Mouse (Mus musculus): ENCODE results near the gene Samd5. TPM values are rescaled to one million over a fixed set of nuclear protein-coding genes. Genes with fewer than 3 reads are reported as not detected.

The Samd5 gene
- polyA plus RNA-seq, 1 experiment from 2014 or later, result 2.7 TPM

DNA sequence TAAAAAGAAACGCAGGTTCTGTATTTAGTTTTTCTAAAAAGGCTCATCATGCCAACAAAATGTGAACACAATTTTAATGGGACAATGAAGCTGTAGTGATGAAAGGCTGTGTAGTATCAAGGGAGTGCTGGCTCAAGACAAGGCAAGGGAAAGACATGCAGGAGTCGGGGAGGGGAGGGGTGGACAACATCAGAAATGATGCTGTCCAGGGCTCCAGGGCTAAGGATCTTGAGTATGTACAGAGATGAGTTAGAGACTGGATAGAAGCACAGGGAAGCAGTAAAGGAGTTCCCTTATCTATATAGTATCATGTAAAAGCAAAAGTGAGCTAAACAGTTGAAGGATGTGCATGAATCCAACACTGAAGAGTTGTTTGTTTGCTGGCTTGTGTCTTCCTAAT, 67.9 kb downstream of the Samd5 start:
- 58% methylated on average over 2 of the region's 2 CpGs for WGBS
- Histone ChIP-seq H3K27ac (no peak overlapping the region), H3K36me3 (no peaks in the 10 kb centered on the region), H3K9ac (no peak overlapping the region), H3K4me1 (replicated peaks) (no peaks in the 10 kb centered on the region; the same call in 1 of the 2 replicates), H3K27me3 (no peaks in the 10 kb centered on the region), H3K9me3 (replicated peaks) (no peaks in the 10 kb centered on the region), H3K4me2 (no peak overlapping the region), H3K4me3 (no peak overlapping the region)
- no peak for ATAC-seq (replicated peaks; ENCODE audit: insufficient number of reproducible peaks, insufficient read depth, low FRiP score, low read depth)

- Histone ChIP-seq H3K4me2 (no peak overlapping the region), H3K27me3 (no peaks in the 10 kb centered on the region), H3K36me3 (no peaks in the 10 kb centered on the region), H3K9ac (no peak overlapping the region), H3K4me1 (replicated peaks) (no peaks in the 10 kb centered on the region; the same call in 1 of the 2 replicates), H3K9me3 (replicated peaks) (no peaks in the 10 kb centered on the region), H3K4me3 (no peak overlapping the region), H3K27ac (no peak overlapping the region)
- 87% methylated on average over 5 of the region's 5 CpGs for WGBS
- no peak for ATAC-seq (replicated peaks; ENCODE audit: insufficient number of reproducible peaks, insufficient read depth, low FRiP score, low read depth)
Observed at GRCm38 (mm10) chr10:9605635-9606034, 69.4 kb downstream of the Samd5 start.

DNA sequence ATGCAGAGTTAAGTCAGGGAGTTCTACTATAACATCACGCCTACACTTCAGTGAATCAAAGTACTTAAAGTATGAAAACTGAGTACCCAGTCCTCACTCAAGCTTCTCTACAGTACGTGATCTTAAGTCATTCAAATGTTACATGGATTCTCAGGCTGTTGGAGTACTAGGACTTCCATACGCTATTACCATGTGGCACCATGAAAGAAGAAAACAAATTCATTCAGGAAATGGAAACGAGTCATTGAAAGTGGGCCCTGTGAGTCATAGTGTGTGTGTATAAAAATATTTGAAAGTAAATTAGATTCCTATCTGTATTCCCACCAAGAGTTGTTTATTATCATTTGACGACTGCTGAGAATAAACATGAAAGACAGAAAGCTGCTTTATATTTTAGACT, 71.7 kb downstream of the Samd5 start:
- no peak overlapping the region for H3K9ac ChIP-seq
- no peak overlapping the region for H3K27ac ChIP-seq
- 73% methylated on average over 5 of the region's 5 CpGs for WGBS
- H3K4me3 ChIP-seq, result no peak overlapping the region
- no peaks in the 10 kb centered on the region; the same call in 1 of the 2 replicates for H3K4me1 ChIP-seq (replicated peaks)
- H3K36me3 ChIP-seq, result no peaks in the 10 kb centered on the region
- no peak for ATAC-seq (replicated peaks; ENCODE audit: insufficient number of reproducible peaks, insufficient read depth, low FRiP score, low read depth)
- no peaks in the 10 kb centered on the region for H3K9me3 ChIP-seq (replicated peaks)
- H3K4me2 ChIP-seq, result no peak overlapping the region
- no peaks in the 10 kb centered on the region for H3K27me3 ChIP-seq

DNA sequence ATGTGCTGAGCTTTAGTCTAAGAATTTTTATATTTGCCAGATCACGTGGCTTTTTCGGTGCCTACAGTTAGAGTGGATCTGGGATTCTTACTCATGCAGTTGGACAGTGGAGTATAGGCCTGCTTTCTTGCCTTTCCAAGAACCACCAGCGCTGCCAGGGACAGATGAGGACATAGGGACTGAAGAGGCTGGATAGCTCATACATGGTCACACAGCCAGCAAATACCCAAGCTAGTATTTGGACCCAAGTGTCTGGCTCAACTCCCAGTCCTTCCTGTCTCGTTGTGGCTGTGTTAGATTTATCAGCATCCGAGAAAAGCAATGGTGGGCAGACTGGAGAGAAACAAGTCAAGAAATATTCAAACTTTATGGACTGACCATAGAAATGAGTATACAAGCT, 72.2 kb downstream of the Samd5 start:
- Histone ChIP-seq H3K9ac (no peak overlapping the region), H3K4me1 (replicated peaks) (no peaks in the 10 kb centered on the region; the same call in 1 of the 2 replicates), H3K36me3 (no peaks in the 10 kb centered on the region), H3K4me2 (no peak overlapping the region), H3K4me3 (no peak overlapping the region), H3K9me3 (replicated peaks) (no peaks in the 10 kb centered on the region), H3K27ac (no peak overlapping the region), H3K27me3 (no peaks in the 10 kb centered on the region)
- ATAC-seq (replicated peaks; ENCODE audit: insufficient number of reproducible peaks, insufficient read depth, low FRiP score, low read depth), result 0 out of 2 replicates have a peak, but pooled peaks have one; percentile 22
- 48% methylated on average over 5 of the region's 5 CpGs for WGBS

GRCm38 (mm10) chr10:9602389-9602788, 72.6 kb downstream of the Samd5 start:
- Histone ChIP-seq H3K9me3 (replicated peaks) (no peaks in the 10 kb centered on the region), H3K36me3 (no peaks in the 10 kb centered on the region), H3K4me1 (replicated peaks) (no peaks in the 10 kb centered on the region; the same call in 1 of the 2 replicates), H3K9ac (no peak overlapping the region), H3K27ac (no peak overlapping the region), H3K27me3 (no peaks in the 10 kb centered on the region), H3K4me3 (no peak overlapping the region), H3K4me2 (no peak overlapping the region)
- ATAC-seq (replicated peaks; ENCODE audit: insufficient number of reproducible peaks, insufficient read depth, low FRiP score, low read depth), result no peak
- 84% methylated on average over 4 of the region's 4 CpGs for WGBS

DNA sequence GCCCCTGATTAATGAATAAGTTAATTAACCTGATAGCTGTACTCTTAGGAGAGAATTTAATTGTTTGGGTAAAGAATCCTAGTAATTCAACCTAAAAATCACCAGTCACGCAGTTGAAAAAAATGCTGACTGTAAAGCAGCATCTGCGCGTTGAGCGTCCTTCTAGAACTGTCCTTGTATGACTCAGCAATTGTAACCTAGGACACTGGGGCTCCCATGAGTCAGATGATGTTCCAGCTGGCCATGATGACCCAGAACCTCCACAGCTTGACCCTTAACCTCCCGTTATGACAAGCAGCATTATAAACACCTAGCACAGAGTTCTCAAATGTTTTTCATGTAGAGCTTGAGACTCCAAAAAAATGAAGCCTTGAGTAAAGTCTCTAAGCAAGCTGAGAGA, 78.8 kb downstream of the Samd5 start:
- Histone ChIP-seq H3K4me1 (replicated peaks) (no peaks in the 10 kb centered on the region), H3K36me3 (no peaks in the 10 kb centered on the region), H3K27me3 (no peaks in the 10 kb centered on the region), H3K9me3 (replicated peaks) (no peaks in the 10 kb centered on the region), H3K4me2 (no peak overlapping the region), H3K9ac (no peak overlapping the region), H3K4me3 (no peak overlapping the region), H3K27ac (no peak overlapping the region)
- 89% methylated on average over 5 of the region's 5 CpGs for WGBS
- no peak for ATAC-seq (replicated peaks; ENCODE audit: insufficient number of reproducible peaks, insufficient read depth, low FRiP score, low read depth)

DNA sequence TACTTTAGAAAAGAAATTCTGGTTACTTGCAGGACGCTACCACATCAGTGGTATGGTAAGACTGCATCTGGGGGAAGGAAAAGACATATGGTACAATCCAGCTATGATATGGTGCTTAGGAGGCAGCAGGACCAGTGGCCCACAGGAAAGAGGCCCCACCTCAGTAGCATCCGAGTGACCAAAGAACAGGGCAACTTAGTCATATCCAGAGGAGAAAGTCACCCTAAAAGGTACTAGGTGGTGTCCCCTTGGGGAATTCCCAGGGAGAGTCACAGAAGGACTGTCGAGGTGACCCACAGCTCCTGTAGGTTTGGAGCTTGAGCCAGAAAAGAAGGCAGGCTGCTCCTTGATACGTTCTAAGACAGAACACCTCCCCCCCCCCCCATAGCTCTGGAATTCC, 80.3 kb downstream of the Samd5 start:
- Histone ChIP-seq H3K9me3 (replicated peaks) (no peaks in the 10 kb centered on the region), H3K27me3 (no peaks in the 10 kb centered on the region), H3K4me3 (no peak overlapping the region), H3K4me2 (no peak overlapping the region), H3K4me1 (replicated peaks) (no peaks in the 10 kb centered on the region), H3K36me3 (no peaks in the 10 kb centered on the region), H3K27ac (no peak overlapping the region), H3K9ac (no peak overlapping the region)
- no peak for ATAC-seq (replicated peaks; ENCODE audit: insufficient number of reproducible peaks, insufficient read depth, low FRiP score, low read depth)
- WGBS, result 74% methylated on average over 4 of the region's 4 CpGs

GRCm38 (mm10) chr10:9590606-9591005, 84.4 kb downstream of the Samd5 start:
- no peak for ATAC-seq (replicated peaks; ENCODE audit: insufficient number of reproducible peaks, insufficient read depth, low FRiP score, low read depth)
- no peak overlapping the region for H3K4me2 ChIP-seq
- H3K27ac ChIP-seq, result no peak overlapping the region
- H3K9ac ChIP-seq, result no peak overlapping the region
- H3K36me3 ChIP-seq, result no peaks in the 10 kb centered on the region
- 84% methylated on average over 2 of the region's 2 CpGs for WGBS
- no peaks in the 10 kb centered on the region for H3K9me3 ChIP-seq (replicated peaks)
- H3K27me3 ChIP-seq, result no peaks in the 10 kb centered on the region
- no peak overlapping the region for H3K4me3 ChIP-seq
- H3K4me1 ChIP-seq (replicated peaks), result no peaks in the 10 kb centered on the region

DNA sequence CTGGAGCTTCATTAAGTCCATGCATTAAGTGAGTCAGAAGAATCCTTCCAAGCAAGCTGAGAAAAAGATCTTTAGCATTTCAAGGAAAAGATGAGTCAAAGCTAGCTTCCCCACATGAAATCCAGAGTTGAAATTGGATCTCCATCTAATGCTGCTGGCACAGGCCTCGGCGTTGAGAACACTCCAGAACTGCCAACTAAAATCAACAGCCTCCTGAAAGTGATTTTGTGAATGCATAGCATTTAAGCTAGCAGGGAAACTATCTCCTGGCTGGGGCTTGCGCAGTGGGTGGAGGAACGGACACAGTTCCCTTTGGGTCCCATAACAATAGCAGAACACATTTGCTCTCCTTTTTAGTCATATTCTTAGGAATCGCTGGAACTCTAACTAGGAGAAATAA, 88.7 kb downstream of the Samd5 start:
- 74% methylated on average over 5 of the region's 5 CpGs for WGBS
- no peaks in the 10 kb centered on the region for H3K36me3 ChIP-seq
- no peak overlapping the region for H3K4me2 ChIP-seq
- no peak overlapping the region for H3K9ac ChIP-seq
- no peak overlapping the region for H3K4me3 ChIP-seq
- ATAC-seq (replicated peaks; ENCODE audit: insufficient number of reproducible peaks, insufficient read depth, low FRiP score, low read depth), result no peak
- no peak overlapping the region for H3K27ac ChIP-seq
- H3K4me1 ChIP-seq (replicated peaks), result no peaks in the 10 kb centered on the region
- no peaks in the 10 kb centered on the region for H3K9me3 ChIP-seq (replicated peaks)
- H3K27me3 ChIP-seq, result no peaks in the 10 kb centered on the region

GRCm38 (mm10) chr10:9579374-9579773, 95.6 kb downstream of the Samd5 start:
- Histone ChIP-seq H3K36me3 (no peaks in the 10 kb centered on the region), H3K4me2 (no peak overlapping the region), H3K9me3 (replicated peaks) (no peaks in the 10 kb centered on the region), H3K4me3 (no peak overlapping the region), H3K4me1 (replicated peaks) (0 out of 2 replicates have a peak, but pooled peaks cover 5% of the 10 kb centered on the region), H3K9ac (no peak overlapping the region), H3K27ac (no peak overlapping the region), H3K27me3 (no peaks in the 10 kb centered on the region)
- no peak for ATAC-seq (replicated peaks; ENCODE audit: insufficient number of reproducible peaks, insufficient read depth, low FRiP score, low read depth)
- 82% methylated on average over 5 of the region's 5 CpGs for WGBS

GRCm38 (mm10) chr10:9575605-9576004, 99.4 kb downstream of the Samd5 start:
- Histone ChIP-seq H3K9ac (no peak overlapping the region), H3K4me3 (no peak overlapping the region), H3K9me3 (replicated peaks) (no peaks in the 10 kb centered on the region), H3K27ac (no peak overlapping the region), H3K27me3 (no peaks in the 10 kb centered on the region), H3K4me2 (no peak overlapping the region), H3K36me3 (no peaks in the 10 kb centered on the region), H3K4me1 (replicated peaks) (0 out of 2 replicates have a peak, but pooled peaks cover 5% of the 10 kb centered on the region)
- no peak for ATAC-seq (replicated peaks; ENCODE audit: insufficient number of reproducible peaks, insufficient read depth, low FRiP score, low read depth)
- WGBS, result 32% methylated on average over 4 of the region's 4 CpGs

GRCm38 (mm10) chr10:9574135-9574534, 100.9 kb downstream of the Samd5 start:
- H3K9me3 ChIP-seq (replicated peaks), result no peaks in the 10 kb centered on the region
- no peak overlapping the region for H3K4me3 ChIP-seq
- no peak overlapping the region for H3K9ac ChIP-seq
- WGBS, result 64% methylated on average over 4 of the region's 4 CpGs
- no peaks in the 10 kb centered on the region for H3K27me3 ChIP-seq
- no peak for ATAC-seq (replicated peaks; ENCODE audit: insufficient number of reproducible peaks, insufficient read depth, low FRiP score, low read depth)
- no peak overlapping the region for H3K27ac ChIP-seq
- H3K4me2 ChIP-seq, result no peak overlapping the region
- H3K36me3 ChIP-seq, result no peaks in the 10 kb centered on the region
- H3K4me1 ChIP-seq (replicated peaks), result 0 out of 2 replicates have a peak, but pooled peaks cover 5% of the 10 kb centered on the region

Data from heart, embryonic 15.5 days (tissue).